Mouse (Mus musculus): ENCODE measurements around the gene Gdpd3.

- TF ChIP-seq CTCF (IDR thresholded peaks at IDR 0.05; ENCODE audit: extremely low read depth, insufficient read depth, low read length) (no peak), POLR2A (IDR thresholded peaks at IDR 0.05; ENCODE audit: extremely low read depth, insufficient read depth, low read length) (no peak)
These were observed 25.2 kb upstream of the Gdpd3 start for GRCm38 (mm10) chr7:126740977-126741376.
